Mouse (Mus musculus) left cerebral cortex, adult 18-20 months (tissue): ENCODE data around the gene Sulf2. TPM values are rescaled to one million over a fixed set of nuclear protein-coding genes. Genes with fewer than 3 reads are reported as not detected.
"Not testable (repeated sequence)": the region's sequence is repeated elsewhere in the genome, so short reads cannot be mapped to it uniquely, and the experiment has no call there.

Experiments used
- DNase-seq, 2 experiments: peaks; one replicate each; pipeline ENCODE4 v3.0.0; 2021 to 2022; ENCODE audit warnings: low spot score in 2 of 2, mixed read lengths in 1 of 2
- long read RNA-seq, 2 experiments: library from polyadenylated mRNA; stranded (forward); transcript quantifications; one replicate each; pipeline ENCODE4 v2.0.0; 2021
- total RNA-seq, 2 experiments: library from RNA; stranded (reverse); gene quantifications; 2 replicates each; pipeline ENCODE4 v1.2.3; 2021

Gene Sulf2
- 10 to 100 TPM; 71.3 to 81.2 TPM for total RNA-seq
- long read RNA-seq, experiment 1, full-length matches to known transcripts = 43 of 69 reads
- long read RNA-seq, experiment 1, partial matches to known transcripts = 19 of 69 reads
- long read RNA-seq, experiment 1, other reads (novel, unspliced or antisense) = 7 of 69 reads
- long read RNA-seq, experiment 2, full-length matches to known transcripts = 17 of 29 reads
- long read RNA-seq, experiment 2, partial matches to known transcripts = 8 of 29 reads
- long read RNA-seq, experiment 2, other reads (novel, unspliced or antisense) = 4 of 29 reads

DNA sequence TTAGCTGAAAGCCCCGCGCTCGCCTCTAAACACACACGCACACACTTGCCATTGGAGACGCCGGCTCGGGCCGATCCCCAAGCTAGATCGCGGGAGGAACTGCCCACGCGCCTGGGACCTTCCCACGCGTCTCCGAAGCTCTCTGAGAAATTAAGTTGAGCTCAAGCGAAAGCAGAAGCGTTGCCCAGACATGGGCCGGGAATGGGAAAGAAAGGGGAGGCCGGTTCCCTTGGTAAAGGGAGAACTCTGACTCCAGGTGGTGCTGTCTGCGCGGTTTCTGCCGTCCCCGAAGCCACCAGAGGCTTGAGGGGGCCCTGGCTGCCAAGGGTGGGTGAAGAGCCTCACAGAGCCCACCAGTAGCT lies at the start of gene Sulf2:
TSS of gene Sulf2 (minus strand) at position 210 of the 362 bp plus-strand sequence.
- peak; percentile 69 to 76 for DNase-seq

DNA sequence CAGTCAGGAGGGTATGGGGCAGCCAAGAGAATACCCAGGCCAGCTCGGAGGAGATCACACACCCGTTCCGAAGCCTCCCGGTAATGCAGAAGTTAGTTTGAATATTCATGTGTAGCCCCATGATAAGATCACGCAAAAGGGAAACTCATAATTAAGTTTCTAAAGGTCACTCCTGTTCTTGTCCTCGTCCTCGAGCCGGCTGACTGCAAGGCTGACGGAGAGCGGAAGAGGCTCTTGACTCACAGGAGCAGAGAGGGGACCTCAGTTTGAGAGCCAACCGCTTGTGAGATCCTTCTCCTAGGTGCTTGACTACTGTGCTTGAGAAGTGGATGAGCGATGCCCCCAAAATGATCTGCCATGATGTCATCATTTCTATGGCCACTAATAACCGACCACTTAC lies 48.7 kb upstream of the Sulf2 start:
- no peak for DNase-seq

DNA sequence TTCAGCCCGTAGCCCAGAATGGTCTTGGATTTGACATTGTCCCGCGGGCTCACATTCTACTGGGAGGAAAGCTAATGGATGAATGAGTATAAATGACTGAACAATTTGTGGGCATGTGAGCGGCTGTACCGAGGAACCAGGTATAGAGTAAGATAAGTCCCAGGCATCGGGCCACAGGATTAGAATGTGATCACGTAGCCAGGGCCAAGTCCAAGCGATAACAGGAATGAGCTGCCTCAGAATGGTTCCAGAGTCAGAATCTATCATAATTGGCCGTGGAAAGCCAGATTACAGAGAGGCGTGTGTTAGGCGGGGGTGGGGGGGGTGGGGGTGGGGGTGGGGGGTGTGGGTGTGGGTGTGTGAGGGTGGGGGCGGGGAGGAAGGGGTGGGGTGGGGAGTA lies 48.2 kb upstream of the Sulf2 start:
- DNase-seq = no peak

DNA sequence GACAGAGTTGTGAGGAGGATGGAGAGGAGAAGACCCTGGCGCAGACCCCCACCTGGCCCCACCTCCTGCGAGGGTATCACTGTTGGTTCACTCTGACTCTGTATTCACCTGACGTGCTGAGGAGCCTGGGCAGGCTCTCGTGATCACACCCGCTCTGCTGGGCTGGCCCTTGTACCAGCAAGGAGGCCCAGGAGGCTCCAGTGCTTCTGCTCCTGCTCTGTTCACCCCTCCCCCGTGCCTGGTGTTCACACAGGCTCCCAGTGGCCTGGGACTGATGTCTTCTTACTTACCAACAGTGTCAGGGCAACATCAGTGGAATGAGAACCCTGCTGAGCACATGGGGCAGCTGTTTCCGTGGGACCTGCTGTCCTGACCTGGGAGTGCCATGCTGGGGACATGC lies 42.5 kb upstream of the Sulf2 start:
- no peak for DNase-seq

DNA sequence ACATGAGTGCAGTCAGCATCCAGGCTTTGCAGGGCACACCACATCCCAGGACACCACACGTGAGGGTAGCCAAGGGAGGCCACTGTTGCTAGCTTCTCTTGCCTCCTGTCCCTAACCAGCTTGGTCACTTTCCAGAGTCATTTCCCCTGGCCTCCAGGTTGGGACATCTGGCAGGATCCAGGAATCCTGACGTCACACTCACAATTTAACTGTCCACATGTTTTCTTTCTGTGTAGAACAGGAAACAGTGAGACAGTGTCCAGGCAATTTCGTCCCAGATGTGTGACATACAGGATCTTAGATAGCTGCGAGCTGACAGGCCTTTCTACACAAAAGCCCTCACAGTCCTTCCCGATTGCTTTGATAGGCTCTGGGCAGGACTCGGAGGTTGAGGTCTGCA lies 41.6 kb upstream of the Sulf2 start:
- DNase-seq = no peak

DNA sequence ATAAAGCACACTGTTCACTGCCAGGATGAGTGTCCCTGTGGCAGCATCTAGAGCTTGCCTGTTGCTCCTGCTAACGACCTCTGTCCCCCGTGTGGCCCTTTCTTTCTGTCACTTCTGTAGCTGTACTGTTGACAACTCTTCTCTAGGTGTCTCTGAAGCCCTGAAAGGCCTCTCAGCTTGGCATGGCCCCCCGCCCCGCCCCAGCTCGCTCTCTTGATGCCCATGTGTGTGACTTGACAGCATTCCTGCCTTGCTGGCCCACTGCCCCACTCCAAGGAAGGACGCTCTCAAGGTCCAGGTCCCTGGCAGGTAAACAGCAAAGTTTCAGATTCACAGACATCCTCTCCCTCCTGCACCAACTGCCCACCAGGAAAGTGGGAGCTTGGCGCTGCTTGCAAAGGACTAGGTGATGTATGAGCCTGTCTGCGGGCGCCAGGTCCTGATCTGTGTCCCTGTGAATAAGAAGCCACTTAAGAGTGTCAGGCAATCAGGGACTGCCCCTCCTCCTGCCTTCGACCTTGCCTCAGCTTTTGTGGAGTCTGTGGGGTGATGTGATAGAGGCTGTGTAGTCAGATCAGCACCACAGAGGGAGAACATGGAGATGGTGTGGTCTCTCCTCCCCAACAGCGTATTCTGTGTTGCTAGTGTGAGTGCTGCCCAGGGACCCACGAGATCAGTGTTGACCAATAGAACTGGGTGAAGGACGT lies 40.8 kb upstream of the Sulf2 start:
- no peak for DNase-seq

DNA sequence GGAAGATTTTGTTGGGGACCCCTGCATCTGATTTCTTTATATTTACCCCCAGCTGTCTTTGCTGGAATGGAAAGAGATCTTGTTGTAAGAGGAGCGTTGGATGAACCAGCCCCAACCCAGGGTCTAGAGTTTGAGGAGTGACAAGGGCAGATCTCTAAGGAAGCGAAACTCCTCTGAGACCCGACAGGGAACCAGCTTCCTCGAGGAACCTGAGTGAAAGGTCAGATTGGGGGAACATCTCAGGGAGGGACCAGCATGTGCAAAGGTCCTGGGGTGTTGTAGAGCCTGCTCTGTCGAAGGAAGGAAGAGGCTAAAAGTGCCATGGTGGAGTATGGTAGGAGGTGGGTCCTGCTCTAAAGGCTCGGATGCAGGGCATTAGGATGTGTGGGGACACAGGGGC lies 39.6 kb upstream of the Sulf2 start:
- no peak for DNase-seq

DNA sequence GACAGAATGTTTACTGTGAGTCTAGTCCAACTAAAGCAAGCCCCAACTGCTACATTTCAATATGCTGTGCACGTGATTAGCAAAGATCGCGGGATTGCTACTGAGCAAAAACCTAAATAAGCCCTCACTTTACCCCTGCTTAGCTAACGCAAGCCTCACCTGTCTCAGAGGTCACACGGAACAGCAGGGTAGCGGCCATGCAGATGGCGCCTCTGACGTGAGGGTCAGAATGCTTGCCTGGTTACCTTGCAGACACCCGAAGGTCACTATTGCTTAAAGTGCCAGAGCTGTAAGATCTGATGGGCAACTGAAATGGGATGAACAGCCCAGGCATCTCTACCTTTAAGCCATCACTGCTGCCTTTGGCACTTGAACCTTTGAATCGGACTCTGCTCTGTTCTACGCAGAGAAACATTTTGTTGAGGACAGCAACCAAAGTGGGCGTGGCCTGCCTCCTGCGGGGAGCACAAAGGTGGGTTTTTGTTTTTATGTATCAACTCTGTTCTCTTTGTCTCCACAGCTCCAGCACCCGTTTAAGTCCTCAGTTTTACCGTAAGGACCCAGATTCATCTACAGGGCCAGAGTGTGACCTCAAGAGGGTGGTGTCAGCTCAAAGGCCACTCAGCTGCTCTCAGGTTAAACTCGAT lies 38.8 kb upstream of the Sulf2 start:
- no peak for DNase-seq

DNA sequence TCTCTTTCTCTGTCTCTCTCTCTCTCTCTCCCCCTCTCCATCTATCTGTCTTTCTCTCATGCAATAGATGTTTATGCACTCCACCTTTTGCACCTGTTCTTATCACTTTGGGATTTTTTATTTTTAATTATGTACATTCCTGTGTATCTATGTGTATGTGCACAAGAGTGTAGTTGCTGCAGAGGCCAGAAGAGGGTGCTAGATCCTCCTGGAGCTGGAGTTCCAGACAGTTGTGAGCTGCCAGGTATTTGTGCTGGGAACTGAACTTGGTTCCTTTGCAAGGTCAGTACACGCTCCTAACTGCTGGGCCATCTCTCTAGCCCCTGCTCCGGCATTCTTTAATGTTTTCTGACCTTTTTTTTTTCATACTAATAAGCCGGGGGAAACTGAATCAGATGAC lies 38.0 kb upstream of the Sulf2 start:
- DNase-seq = no peak

DNA sequence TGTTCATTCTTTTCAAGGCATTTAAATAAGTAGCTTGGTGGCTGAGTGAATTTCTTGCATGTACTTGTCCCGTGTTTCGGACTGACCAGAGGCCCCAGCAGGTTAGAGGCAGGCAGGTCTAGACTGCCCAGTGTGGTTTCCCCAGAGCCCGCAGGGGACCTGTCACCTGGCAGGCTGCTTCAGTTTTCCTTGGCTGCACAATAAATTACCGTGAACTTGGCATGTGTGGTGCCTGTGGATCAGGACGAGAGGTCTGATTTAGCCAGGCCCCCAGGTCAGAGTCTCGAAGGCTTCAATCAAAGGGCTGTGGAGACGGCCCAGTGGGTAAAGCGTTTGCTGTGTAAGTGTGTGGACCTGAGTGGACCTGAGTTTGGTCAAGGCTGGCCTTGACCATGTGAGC lies 35.4 kb upstream of the Sulf2 start:
- no peak for DNase-seq

DNA sequence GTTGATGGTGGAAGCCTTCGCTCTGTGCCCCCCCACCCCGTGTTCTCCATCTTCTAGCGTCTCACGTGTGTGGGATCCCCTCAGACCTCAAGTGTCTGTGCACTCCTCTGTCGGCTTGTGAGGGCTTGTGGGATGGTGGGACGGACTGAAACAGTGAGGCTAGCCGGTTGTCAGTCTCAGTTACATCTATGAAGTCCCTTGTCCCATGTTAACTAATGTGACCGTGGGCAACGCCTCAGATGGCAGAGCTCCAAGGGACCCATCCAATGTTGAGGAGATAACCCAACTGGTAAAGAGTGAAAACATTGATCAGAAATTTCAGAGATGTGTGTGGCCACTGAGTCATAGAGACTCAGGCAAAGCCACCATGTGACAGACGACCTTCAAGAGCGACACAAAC lies 33.7 kb upstream of the Sulf2 start:
- no peak for DNase-seq

DNA sequence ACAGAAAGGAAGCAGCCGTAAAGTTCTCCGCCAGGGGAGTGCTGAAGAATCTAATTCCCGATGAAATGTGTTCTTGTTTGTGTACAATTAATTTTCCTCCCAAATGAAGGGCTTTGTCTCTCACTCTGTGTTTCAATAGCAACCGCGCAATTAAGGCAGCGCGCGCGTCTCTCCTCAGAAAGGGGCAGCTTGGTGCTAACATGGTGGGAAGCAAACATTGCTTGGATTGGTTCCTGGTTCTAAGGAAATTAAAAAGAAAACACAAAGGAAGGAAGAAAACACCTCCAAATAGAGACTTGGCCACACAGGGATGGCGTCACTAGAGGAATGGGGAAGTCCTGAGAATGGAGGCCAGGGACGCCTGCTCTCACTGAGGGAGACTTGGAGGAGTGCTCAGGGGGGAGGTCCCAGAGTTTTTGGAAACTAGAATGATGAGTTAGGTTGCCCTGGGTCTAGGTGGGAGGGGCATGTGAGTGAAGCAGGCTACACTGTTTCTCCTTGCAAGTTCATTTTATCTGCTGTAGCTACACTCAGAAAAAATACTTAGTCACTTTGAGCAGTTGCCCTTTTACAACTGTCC lies 32.5 kb upstream of the Sulf2 start:
- not testable (repeated sequence) for DNase-seq

DNA sequence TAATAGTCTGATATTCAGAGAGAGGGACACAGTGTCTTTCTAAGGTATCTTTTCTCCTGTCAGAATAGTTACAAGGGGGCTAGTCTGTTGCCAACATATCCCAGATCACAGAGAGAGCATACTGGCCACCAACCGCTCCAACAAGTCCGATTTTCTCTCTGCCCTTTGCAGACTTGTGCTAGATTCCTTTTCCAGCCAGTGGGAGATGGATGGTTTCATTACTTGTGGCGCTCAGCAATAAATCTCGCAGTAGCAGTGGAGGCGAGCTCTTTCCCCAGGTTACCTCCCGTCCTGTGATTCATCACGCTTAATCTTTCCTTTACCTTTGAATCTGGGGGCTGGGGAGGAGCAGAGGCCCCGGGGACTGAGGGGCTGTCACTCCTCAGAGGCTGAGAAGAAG lies 31.9 kb upstream of the Sulf2 start:
- not testable (repeated sequence) for DNase-seq

DNA sequence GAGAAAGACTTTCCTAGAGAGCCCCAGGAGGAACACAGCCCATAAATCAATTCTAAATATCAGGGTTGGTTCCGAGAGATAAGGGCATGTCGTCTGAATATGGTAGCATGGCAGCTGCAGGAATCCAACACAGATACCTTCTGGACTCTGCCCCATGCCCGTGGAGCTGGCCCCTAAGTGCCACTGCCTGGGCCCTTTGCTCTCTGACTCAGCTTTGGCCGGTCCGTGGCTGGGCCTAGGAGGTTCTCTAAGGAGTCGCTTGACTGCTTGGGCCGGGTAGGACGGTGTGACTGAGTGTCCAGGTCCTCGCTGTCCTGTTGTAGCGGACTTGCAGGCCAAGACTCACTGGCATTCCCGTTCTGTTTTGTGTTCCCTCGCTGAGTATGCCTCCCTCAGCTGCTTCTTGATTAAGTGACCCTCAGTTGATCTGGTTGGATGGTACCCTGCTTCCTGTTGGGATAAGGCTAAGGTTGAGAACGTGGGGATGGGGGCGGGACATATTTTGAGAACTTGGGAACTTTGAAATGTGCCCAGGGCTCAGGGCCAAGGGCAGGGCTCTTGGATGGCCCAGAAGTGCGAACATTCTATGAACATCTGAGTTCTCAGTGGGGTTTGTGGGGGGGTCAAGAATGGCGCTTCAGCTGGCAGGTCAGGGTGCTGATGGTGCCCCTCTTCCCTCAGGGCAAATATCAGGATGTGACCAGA lies 30.9 kb upstream of the Sulf2 start:
- no peak for DNase-seq

DNA sequence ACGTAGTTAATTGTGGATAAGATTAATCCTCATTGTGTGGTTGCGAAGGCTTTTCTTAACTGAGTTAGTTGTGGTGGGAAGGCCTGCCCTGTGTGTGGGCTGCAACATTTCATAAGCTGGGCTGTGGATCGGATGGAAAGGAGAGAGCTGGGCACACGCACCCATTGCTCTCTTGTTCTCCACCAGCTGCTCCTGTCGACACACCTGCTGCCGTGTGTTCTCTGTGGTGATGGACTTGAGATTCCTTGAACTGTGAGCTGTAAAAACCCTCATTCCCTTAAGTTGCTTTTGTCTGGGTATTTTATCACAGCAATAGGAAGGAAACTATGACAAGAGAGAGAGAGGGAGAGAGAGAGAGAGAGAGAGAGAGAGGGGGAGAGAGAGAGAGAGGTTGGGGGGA lies 30.3 kb upstream of the Sulf2 start:
- no peak for DNase-seq

DNA sequence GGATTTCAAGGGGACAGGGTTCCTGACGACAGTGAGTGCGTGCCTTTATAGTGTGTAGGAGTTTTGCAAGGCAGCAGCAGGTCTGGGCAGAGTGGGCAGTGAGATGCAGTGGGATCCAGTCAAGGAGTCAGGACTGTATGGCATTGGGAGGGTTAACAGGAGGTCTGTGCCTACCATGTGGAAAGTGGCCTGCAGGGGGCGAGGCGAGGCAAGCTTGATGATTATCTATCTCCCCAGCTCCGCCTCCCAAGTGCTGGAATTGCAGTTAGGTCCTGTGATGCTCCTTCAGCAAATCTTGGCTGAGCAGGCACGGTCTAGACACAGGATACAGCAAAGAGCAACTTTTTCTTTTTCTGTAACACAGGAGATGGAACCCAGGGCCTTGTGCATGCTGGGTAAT lies 29.0 kb upstream of the Sulf2 start:
- DNase-seq = no peak

DNA sequence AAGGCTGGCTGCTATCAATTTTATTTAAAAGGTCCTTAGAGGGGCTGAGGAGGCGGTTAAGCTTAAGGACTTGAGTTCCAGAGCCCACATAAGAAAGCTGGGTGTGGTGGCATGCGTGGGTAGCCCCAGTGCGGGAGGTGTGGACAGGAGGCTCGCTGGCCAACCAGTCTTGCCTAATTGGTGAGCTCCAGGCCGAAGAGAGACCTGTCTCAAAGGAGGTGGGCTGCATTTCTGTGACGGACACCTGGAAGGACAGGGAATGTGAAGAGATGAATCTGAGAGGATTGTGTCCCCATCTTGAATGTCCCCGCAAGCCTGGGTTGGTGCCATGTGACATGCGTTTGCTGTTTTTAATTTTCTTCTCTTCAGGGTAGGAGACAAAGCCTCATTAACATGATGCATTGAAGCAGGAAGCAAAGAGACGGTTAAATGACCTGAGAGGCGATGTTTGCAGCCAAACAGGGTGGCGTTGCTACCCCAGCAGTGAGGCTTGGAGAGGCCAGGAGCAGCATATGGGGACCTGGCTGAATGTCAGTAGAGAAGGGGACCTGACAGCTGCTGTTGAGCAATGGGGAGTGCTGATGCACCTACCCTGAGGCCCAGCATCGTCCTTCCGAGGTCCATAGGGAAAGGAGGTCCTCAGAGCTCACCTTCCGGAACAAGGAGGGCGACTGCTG lies 26.7 kb upstream of the Sulf2 start:
- no peak for DNase-seq

DNA sequence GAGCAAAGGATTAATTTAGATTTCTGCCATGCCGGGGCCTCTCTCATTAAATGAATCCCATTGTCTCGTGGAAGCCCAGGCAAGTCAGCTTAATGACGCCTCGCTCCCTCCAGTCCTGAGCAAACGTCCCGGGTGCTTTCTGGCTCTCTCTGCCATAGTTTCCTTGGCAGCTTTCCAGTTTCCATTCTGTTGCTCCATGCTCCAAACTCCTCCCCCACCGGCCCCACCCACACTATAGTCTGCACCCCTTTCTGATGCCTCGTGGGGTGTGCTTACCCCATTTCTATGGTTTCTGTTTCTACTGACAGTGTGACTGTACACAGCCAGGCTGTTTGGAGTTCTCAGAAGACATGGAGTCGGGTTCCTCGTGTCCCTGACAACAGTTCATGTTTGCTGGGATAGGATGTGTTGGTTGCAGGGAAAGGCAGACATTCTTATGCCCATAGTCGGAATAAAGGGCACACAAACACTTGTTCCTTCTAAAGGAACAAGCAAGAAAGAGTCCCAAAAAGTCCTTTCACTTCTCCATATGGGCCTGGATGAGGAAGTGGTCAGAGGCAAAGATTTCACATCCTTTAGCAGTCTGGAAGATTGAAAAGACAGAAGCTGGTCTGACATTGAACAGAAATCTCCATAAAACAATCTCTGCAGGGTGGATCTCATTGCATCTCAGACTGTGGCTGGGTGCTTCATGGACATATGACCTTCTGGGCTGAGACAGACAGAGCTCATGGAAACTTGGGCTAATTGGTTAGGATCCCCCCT lies 25.5 kb upstream of the Sulf2 start:
- peak in 1 of 2 experiments; percentile 16 for DNase-seq

DNA sequence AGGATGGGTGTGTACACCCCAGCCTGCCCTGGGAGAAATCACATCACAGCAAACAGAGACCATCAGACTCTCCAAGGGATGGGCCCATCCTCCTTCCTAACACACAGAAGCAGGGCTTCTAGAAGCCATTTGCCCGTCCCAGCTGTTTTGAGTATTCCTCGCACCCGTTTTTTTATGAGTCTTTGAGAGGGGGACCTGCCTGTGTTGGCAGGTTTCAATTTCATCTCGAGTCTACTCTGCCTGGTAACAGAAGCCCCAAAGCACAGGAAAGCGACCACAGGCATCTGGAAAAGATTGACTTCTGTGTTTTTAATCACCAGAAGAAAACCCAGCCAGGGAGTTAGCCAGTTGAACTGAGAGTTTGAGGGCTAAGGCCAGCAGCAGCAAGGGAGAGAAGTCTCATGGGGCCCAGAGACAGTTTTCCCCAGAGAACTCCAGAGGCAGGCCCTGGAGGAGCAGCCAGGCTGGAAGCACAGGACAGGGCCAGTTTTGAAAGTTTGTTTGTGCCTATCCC lies 24.7 kb upstream of the Sulf2 start:
- no peak for DNase-seq

DNA sequence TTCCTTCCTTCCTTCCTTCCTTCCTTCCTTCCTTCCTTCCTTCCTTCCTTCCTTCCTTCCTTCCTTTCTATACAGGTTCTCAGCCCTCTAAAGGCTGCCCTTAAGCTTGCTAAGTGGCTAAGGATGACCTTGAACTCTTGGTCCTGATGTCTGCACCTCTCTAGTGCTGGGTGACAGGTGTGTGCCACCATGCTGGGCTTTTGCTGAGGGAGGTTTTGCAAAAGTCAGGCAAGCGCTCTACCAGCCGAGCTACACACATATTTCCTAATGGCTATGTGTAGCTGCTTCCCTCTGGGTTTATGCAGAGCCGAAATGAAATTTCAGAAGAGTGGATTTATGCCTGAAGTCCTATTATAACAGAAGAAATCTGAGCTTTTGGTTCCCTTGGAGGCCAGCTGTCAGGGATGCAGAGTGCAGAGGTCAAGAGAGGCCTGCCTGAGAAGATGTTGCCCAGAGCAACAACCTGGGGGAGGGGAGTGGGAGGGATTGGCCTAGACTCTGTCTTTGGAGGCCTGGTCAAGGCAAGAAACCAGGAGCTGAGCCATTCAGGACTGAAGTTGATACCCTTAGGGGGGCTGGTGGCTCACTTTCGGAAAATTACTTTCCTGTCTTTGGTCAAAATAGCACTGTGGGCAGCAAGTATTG lies 24.1 kb upstream of the Sulf2 start:
- no peak for DNase-seq
